Mouse (Mus musculus) liver, adult 2 months (tissue): ENCODE results near the gene Stbd1. TPM values are rescaled to one million over a fixed set of nuclear protein-coding genes. Genes with fewer than 3 reads are reported as not detected.
A peak's percentile ranks its signal among the peaks of the same experiment; 100 is the strongest.

Source experiments
- DNase-seq: peaks from one replicate; pipeline ENCODE4 v3.0.0-alpha.2; 2011; ENCODE audit warnings: low read depth, low spot score; ENCODE audit errors: extremely low read depth
- H3K27ac ChIP-seq: fragments of 200-500 bp; replicated peaks from 2 replicates; pipeline ENCODE4 v1.5.1; 2012; ENCODE audit warnings: low read depth, mild to moderate bottlenecking, control low read depth, inconsistent platforms, low read length; ENCODE audit not compliant: insufficient read depth
- H3K27me3 ChIP-seq: fragments of 200-500 bp; 2 replicates; pipeline ENCODE4 v1.6.1; 2012; ENCODE audit warnings: mild to moderate bottlenecking, moderate library complexity, low read length, inconsistent platforms; ENCODE audit not compliant: control insufficient read depth, insufficient read depth
- H3K36me3 ChIP-seq: fragments of 200-500 bp; 2 replicates; pipeline ENCODE4 v1.6.1; 2012; ENCODE audit warnings: low read length, inconsistent platforms; ENCODE audit not compliant: control insufficient read depth, insufficient read depth
- H3K4me1 ChIP-seq: fragments of 200-500 bp; 2 replicates; pipeline ENCODE4 v1.6.1; 2011; ENCODE audit warnings: low read length; ENCODE audit not compliant: control insufficient read depth, insufficient read depth
- H3K4me3 ChIP-seq: fragments of 200-500 bp; 2 replicates; pipeline ENCODE4 v1.5.1; 2011; ENCODE audit warnings: low read depth, mild to moderate bottlenecking, control low read depth, low read length, moderate library complexity; ENCODE audit not compliant: insufficient read depth
- H3K79me2 ChIP-seq: fragments of 200-500 bp; 2 replicates; pipeline ENCODE4 v1.6.1; 2012; ENCODE audit warnings: inconsistent platforms, mild to moderate bottlenecking, low read length, moderate library complexity; ENCODE audit not compliant: control insufficient read depth, insufficient read depth
- H3K9ac ChIP-seq: fragments of 200-500 bp; 2 replicates; pipeline ENCODE4 v1.6.1; 2012; ENCODE audit warnings: low read depth, mild to moderate bottlenecking, control low read depth, inconsistent platforms, low read length
- CTCF ChIP-seq: fragments of 200-500 bp; IDR thresholded peaks from 2 replicates; pipeline ENCODE4 v1.5.1; 2011; ENCODE audit warnings: low read depth, low read length, control low read depth
- POLR2A ChIP-seq: fragments of 200-500 bp; IDR thresholded peaks from 2 replicates; pipeline ENCODE4 v1.6.1; 2011; ENCODE audit warnings: low read length, control low read depth; ENCODE audit not compliant: insufficient read depth; ENCODE audit errors: extremely low read depth
- whole genome bisulfite sequencing: fragments of 180-500 bp; shearing (Covaris S2); methylation state at CpG from one replicate; pipeline ENCODE4 v1.1.7; 2018; 5-methylcytosine and 5-hydroxymethylcytosine counted together
- polyA plus RNA-seq: library from polyadenylated mRNA; depleted of rRNA; stranded (reverse); fragments of >200 nt; gene quantifications from 2 replicates; pipeline ENCODE4 v1.2.3, GENCODE M21; 2012; rRNA removed
- total RNA-seq: library from RNA; depleted of rRNA; stranded (reverse); fragments of >200 nt; gene quantifications from 2 replicates; pipeline ENCODE4 v1.2.3, GENCODE M21; 2014; rRNA removed

The Stbd1 gene
- total and polyA plus RNA-seq, 2 experiments = 17.8 to 48.5 TPM

DNA sequence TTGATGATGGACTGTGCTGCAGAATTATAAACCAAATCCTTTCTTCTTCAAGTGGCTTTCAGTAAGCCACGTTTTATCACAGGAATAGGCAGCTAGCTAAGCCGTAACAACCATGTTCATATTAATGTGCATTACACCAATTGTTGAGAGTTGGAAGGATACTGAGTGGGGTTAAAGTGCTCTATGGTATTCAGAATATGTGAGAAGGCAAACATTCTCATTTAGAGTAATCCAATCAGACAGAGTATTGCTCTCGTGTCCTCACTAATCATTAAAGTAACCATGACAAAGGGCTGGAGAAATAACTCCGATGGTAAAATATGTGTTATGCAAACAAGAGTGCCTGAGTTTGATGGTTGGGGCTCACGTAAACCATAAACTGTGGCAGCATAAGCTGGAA, 19.0 kb downstream of the Stbd1 start:
- Histone ChIP-seq H3K27me3 (no peaks in the 10 kb centered on the region), H3K36me3 (no peaks in the 10 kb centered on the region), H3K4me1 (no peaks in the 10 kb centered on the region), H3K79me2 (no peaks in the 10 kb centered on the region), H3K27ac (no peak overlapping the region), H3K9ac (no peak overlapping the region), H3K4me3 (no peak overlapping the region)
- no peak for DNase-seq
- WGBS = 73% methylated on average over 5 of the region's 5 CpGs
- TF ChIP-seq CTCF (no peak), POLR2A (no peak)

GRCm38 (mm10) chr5:92627896-92628295, 25.1 kb downstream of the Stbd1 start:
- TF ChIP-seq CTCF (no peak), POLR2A (no peak)
- no peaks in the 10 kb centered on the region for H3K36me3 ChIP-seq
- H3K4me1 ChIP-seq = no peaks in the 10 kb centered on the region
- no peaks in the 10 kb centered on the region for H3K79me2 ChIP-seq
- DNase-seq = no peak
- no peak overlapping the region for H3K9ac ChIP-seq
- no peak overlapping the region for H3K27ac ChIP-seq
- H3K27me3 ChIP-seq = no peaks in the 10 kb centered on the region
- 90% methylated on average over 7 of the region's 7 CpGs for WGBS
- H3K4me3 ChIP-seq = no peak overlapping the region

GRCm38 (mm10) chr5:92633526-92633925, 30.7 kb downstream of the Stbd1 start:
- Histone ChIP-seq H3K9ac (no peak overlapping the region), H3K79me2 (no peaks in the 10 kb centered on the region), H3K4me1 (no peaks in the 10 kb centered on the region), H3K27me3 (no peaks in the 10 kb centered on the region), H3K36me3 (no peaks in the 10 kb centered on the region), H3K27ac (no peak overlapping the region), H3K4me3 (no peak overlapping the region)
- no peak for DNase-seq
- 70% methylated on average over 4 of the region's 4 CpGs for WGBS
- TF ChIP-seq CTCF (no peak), POLR2A (no peak)

DNA sequence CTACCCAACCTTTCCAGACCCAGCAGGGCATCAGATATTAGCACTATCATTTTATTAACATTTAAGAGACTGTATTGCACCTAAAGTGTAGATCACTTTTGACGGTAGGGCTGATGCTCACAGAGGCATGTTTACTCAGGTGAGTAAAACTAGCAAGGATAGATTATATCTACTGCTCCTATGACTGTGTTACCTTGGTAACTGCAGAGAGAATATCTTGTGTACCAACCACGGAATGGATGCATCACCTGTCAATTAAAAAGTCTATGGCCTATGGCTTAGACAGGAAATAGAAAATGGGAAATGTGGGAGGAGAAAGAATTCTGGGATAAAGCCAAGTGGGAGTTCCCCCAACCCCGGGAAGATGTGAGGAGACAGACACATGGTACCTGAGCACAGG, 32.1 kb downstream of the Stbd1 start:
- TF ChIP-seq POLR2A (no peak), CTCF (no peak)
- 68% methylated on average over 3 of the region's 3 CpGs for WGBS
- Histone ChIP-seq H3K36me3 (no peaks in the 10 kb centered on the region), H3K4me3 (no peak overlapping the region), H3K27ac (no peak overlapping the region), H3K79me2 (no peaks in the 10 kb centered on the region), H3K9ac (no peak overlapping the region), H3K27me3 (no peaks in the 10 kb centered on the region), H3K4me1 (no peaks in the 10 kb centered on the region)
- no peak for DNase-seq

GRCm38 (mm10) chr5:92635891-92636290, 33.0 kb downstream of the Stbd1 start:
- Histone ChIP-seq H3K79me2 (no peaks in the 10 kb centered on the region), H3K27ac (no peak overlapping the region), H3K4me1 (no peaks in the 10 kb centered on the region), H3K27me3 (no peaks in the 10 kb centered on the region), H3K9ac (no peak overlapping the region), H3K36me3 (no peaks in the 10 kb centered on the region), H3K4me3 (no peak overlapping the region)
- TF ChIP-seq CTCF = no peak
- no peak for TF ChIP-seq POLR2A
- no peak for DNase-seq
- 88% methylated on average over 5 of the region's 5 CpGs for WGBS

GRCm38 (mm10) chr5:92640861-92641260, 38.0 kb downstream of the Stbd1 start:
- Histone ChIP-seq H3K27me3 (no peaks in the 10 kb centered on the region), H3K27ac (no peak overlapping the region), H3K79me2 (no peaks in the 10 kb centered on the region), H3K4me3 (no peak overlapping the region), H3K9ac (no peak overlapping the region), H3K4me1 (no peaks in the 10 kb centered on the region), H3K36me3 (no peaks in the 10 kb centered on the region)
- WGBS = 41% methylated on average over 3 of the region's 3 CpGs
- no peak for TF ChIP-seq POLR2A
- no peak for TF ChIP-seq CTCF
- peak; percentile 41 for DNase-seq

Other genes starting within 250 kb of the Stbd1 start
- 20.0 and 21.9 TPM in 2 replicates for gene Nup54, start 167.8 kb upstream of the Stbd1 start, total RNA-seq
- gene Nup54, start 167.8 kb upstream of the Stbd1 start, polyA plus RNA-seq = 13.4 and 13.7 TPM in 2 replicates
- gene Scarb2, start 96.2 kb upstream of the Stbd1 start, total RNA-seq = 112 and 122 TPM in 2 replicates
- gene Scarb2, start 96.2 kb upstream of the Stbd1 start, polyA plus RNA-seq = 28.5 and 32.4 TPM in 2 replicates
- 30.3 and 36.6 TPM in 2 replicates for gene Fam47e, start 48.0 kb upstream of the Stbd1 start, total RNA-seq
- 9.5 and 9.8 TPM in 2 replicates for gene Fam47e, start 48.0 kb upstream of the Stbd1 start, polyA plus RNA-seq
- gene Ccdc158, start 72.2 kb downstream of the Stbd1 start, total RNA-seq = 0.37 and 0.40 TPM in 2 replicates
- 0.09 and 0.10 TPM in 2 replicates for gene Ccdc158, start 72.2 kb downstream of the Stbd1 start, polyA plus RNA-seq
- gene Shroom3, start 80.4 kb downstream of the Stbd1 start, total RNA-seq = 4.1 and 7.0 TPM in 2 replicates
- 3.7 and 4.0 TPM in 2 replicates for gene Shroom3, start 80.4 kb downstream of the Stbd1 start, polyA plus RNA-seq